Mouse (Mus musculus) thymus, adult 2 months (tissue): ENCODE measurements at regions not wholly inside any gene's neighbourhood (a gene's known extent, or its start where the extent isn't known, plus 50 kb on each side); places are given as distances from the start of the nearest gene placed in this dataset.

ENCODE experiments used
- DNase-seq: peaks from one replicate; pipeline ENCODE4 v3.0.0; 2021
- H3K27ac ChIP-seq: fragments of 200-500 bp; 2 replicates; pipeline ENCODE4 v1.5.1; 2012; ENCODE audit warnings: low read length, control low read depth; ENCODE audit not compliant: control insufficient read depth, insufficient read depth
- H3K27me3 ChIP-seq: fragments of 200-500 bp; 2 replicates; pipeline ENCODE4 v1.6.1; 2012; ENCODE audit warnings: mild to moderate bottlenecking, low read length, moderate library complexity, mixed read lengths; ENCODE audit not compliant: control insufficient read depth, insufficient read depth
- H3K36me3 ChIP-seq: fragments of 200-500 bp; 2 replicates; pipeline ENCODE4 v1.6.1; 2012; ENCODE audit warnings: mild to moderate bottlenecking, low read length, moderate library complexity; ENCODE audit not compliant: control insufficient read depth, insufficient read depth
- H3K4me1 ChIP-seq: fragments of 200-500 bp; replicated peaks from 2 replicates; pipeline ENCODE4 v1.6.1; 2012; ENCODE audit warnings: low read length; ENCODE audit not compliant: control insufficient read depth, insufficient read depth
- H3K4me3 ChIP-seq: fragments of 200-500 bp; 2 replicates; pipeline ENCODE4 v1.5.1; 2012; ENCODE audit warnings: mild to moderate bottlenecking, low read length, control low read depth, moderate library complexity; ENCODE audit not compliant: control insufficient read depth, insufficient read depth
- CTCF ChIP-seq: fragments of 200-500 bp; IDR thresholded peaks from 2 replicates; pipeline ENCODE4 v1.5.1; 2012; ENCODE audit warnings: mild to moderate bottlenecking, control low read depth, low read length, moderate library complexity, borderline replicate concordance; ENCODE audit not compliant: control insufficient read depth, poor library complexity, insufficient read depth; ENCODE audit errors: extremely low read depth
- POLR2A ChIP-seq: fragments of 200-500 bp; IDR thresholded peaks from 2 replicates; pipeline ENCODE4 v1.6.1; 2012; ENCODE audit warnings: mild to moderate bottlenecking, low read length, control low read depth, moderate library complexity; ENCODE audit not compliant: control insufficient read depth, poor library complexity, insufficient read depth; ENCODE audit errors: extremely low read depth
- WGBS: fragments of 180-500 bp; shearing (Covaris S2); methylation state at CpG from one replicate; pipeline ENCODE4 v1.1.7; 2018; 5-methylcytosine and 5-hydroxymethylcytosine counted together

GRCm38 (mm10) chr7:138650946-138651345 lies 194.9 kb upstream of the Ppp2r2d start:
- TF ChIP-seq CTCF (no peak), POLR2A (no peak)
- 95% methylated on average over 5 of the region's 5 CpGs for WGBS
- no peaks in the 10 kb centered on the region for H3K36me3 ChIP-seq
- no peak overlapping the region for H3K4me3 ChIP-seq
- H3K27ac ChIP-seq, result no peak overlapping the region
- no peaks in the 10 kb centered on the region for H3K4me1 ChIP-seq
- H3K27me3 ChIP-seq, result no peaks in the 10 kb centered on the region
- no peak for DNase-seq

DNA sequence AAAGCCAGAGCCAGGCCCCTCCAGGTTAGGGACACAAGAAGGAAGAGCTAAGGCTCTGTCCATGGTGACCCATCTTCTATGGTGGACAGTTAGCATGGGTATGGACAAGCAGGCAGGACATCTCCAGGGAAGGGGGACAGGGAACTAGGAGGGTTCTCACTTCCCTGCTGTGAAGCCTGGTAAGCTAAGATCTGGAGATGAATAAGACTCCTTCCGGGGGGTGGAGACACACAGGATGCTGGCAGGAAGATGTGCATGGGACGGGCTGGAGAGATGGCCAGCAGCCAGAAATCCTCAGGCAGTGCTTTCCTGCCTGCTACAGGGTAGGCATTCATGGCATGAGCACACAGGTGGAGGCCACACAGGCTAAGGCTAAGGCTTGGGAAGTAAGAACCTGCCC lies 198.2 kb upstream of the Ppp2r2d start:
- Histone ChIP-seq H3K4me3 (no peak overlapping the region), H3K27me3 (no peaks in the 10 kb centered on the region), H3K4me1 (no peaks in the 10 kb centered on the region), H3K36me3 (no peaks in the 10 kb centered on the region), H3K27ac (no peak overlapping the region)
- WGBS, result 81% methylated on average over 2 of the region's 2 CpGs
- no peak for DNase-seq
- TF ChIP-seq POLR2A, result no peak
- no peak for TF ChIP-seq CTCF

DNA sequence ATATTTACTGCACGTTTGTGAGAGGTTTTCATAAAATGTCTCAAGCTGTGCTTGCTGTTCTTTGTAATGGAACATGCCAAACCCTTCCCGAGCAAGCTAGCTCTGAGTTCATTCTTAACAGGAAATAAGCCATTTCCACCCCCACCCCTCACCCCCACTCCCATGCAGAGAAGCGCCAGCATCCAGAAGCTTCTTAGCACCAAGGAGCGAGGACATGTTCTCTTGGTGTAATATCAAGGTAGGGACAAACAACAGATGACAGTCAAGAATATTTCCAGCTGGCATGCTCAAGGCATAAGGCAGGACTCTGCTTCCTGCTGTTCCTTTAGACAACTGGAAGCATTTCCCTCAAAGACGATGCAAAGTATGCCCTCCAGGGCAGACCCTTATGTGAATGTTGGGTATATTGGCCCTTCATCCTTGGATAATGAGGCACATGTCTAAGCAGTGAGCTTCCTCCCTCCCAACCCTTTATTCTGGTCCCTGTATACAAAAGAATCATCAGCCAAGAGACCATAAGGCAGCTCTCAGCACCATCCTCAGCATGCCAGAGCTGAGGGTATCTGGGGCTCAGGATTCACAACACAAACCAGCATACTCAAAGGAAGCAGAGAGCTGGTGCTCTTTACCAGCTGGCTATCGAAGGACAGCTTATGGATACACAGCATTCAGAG lies 205.2 kb upstream of the Ppp2r2d start:
- 61% methylated on average over 6 of the region's 6 CpGs for WGBS
- H3K4me3 ChIP-seq, result no peak overlapping the region

GRCm38 (mm10) chr7:138639541-138639940 lies 206.3 kb upstream of the Ppp2r2d start:
- Histone ChIP-seq H3K4me1 (no peaks in the 10 kb centered on the region), H3K36me3 (no peaks in the 10 kb centered on the region), H3K27me3 (no peaks in the 10 kb centered on the region), H3K27ac (no peak overlapping the region), H3K4me3 (no peak overlapping the region)
- TF ChIP-seq CTCF (no peak), POLR2A (no peak)
- no peak for DNase-seq
- 81% methylated on average over 3 of the region's 3 CpGs for WGBS

More for the DNA sequence above, 205.2 kb upstream of the Ppp2r2d start:
- no peak for DNase-seq
- no peak overlapping the region for H3K27ac ChIP-seq
- H3K27me3 ChIP-seq, result no peaks in the 10 kb centered on the region
- TF ChIP-seq CTCF (no peak), POLR2A (no peak)
- no peaks in the 10 kb centered on the region for H3K36me3 ChIP-seq
- H3K4me1 ChIP-seq, result no peaks in the 10 kb centered on the region

DNA sequence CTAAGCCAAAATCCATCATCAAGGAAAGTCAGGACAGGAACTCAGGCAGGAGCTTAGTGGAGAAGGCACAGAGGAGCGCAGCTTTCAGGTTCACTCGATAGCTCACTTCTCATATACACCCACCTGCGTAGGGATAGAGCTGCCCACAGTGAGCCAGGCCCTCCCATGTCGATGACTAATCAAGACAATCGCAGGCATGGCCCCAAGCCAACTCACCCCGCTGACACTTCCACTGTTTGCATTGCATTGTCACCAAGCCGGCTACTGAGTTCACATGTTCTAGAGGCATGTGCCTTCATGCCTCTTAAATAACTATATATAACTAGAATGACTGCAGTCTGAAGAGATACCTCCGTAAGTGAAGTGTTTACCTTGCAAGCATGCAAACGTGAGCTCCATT lies 219.8 kb upstream of the Ppp2r2d start:
- Histone ChIP-seq H3K36me3 (no peaks in the 10 kb centered on the region), H3K4me3 (no peak overlapping the region), H3K4me1 (no peaks in the 10 kb centered on the region), H3K27me3 (no peaks in the 10 kb centered on the region), H3K27ac (no peak overlapping the region)
- DNase-seq, result no peak
- 89% methylated on average over 9 of the region's 9 CpGs for WGBS
- no peak for TF ChIP-seq POLR2A
- no peak for TF ChIP-seq CTCF

GRCm38 (mm10) chr7:138620896-138621655 lies 223.5 kb upstream of the Tcerg1l start:
- 89% methylated on average over 10 of the region's 10 CpGs for WGBS
- Histone ChIP-seq H3K27ac (no peak overlapping the region), H3K4me3 (no peak overlapping the region), H3K27me3 (no peaks in the 10 kb centered on the region), H3K36me3 (no peaks in the 10 kb centered on the region), H3K4me1 (no peaks in the 10 kb centered on the region)
- TF ChIP-seq POLR2A (no peak), CTCF (no peak)
- DNase-seq, result no peak

- TF ChIP-seq POLR2A (no peak), CTCF (no peak)
- no peaks in the 10 kb centered on the region for H3K27me3 ChIP-seq
- H3K4me3 ChIP-seq, result no peak overlapping the region
- H3K36me3 ChIP-seq, result no peaks in the 10 kb centered on the region
- H3K27ac ChIP-seq, result no peak overlapping the region
- H3K4me1 ChIP-seq, result no peaks in the 10 kb centered on the region
- DNase-seq, result no peak
- WGBS, result 86% methylated on average over 5 of the region's 5 CpGs
These were observed 222.7 kb upstream of the Tcerg1l start for GRCm38 (mm10) chr7:138620080-138620684.
